Mouse (Mus musculus) erythroblast, embryonic 14.5 days (primary cell): ENCODE results near the gene Rin3.

Source experiments
- GATA1 ChIP-seq: IDR thresholded peaks from 2 replicates; pipeline ENCODE4 v1.6.1; 2012; ENCODE audit warnings: low read length, inconsistent platforms, mixed read lengths
- TAL1 ChIP-seq: IDR thresholded peaks from 3 replicates; pipeline ENCODE4 v1.6.1; 2012; ENCODE audit warnings: low read length, inconsistent platforms, mixed read lengths

DNA sequence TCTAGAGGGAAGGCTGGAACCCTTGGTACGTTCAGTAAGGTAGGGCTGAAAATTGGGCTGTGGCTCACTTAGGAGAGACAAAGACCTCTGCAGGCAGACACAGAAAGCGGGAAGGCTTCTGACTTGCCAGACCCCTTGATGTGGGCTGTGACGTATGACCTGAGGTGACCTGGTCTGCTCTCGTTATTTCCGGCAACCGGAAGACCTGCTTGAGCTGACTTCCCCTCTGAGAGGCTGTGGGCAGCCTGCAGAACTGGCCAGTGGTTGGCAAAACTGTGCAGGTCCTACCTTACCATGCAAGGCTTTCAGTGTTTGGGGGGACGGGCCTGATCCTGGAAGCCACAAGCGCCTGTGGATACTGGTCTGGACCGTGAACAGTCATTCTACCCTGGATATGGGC is 19.5 kb downstream of the Rin3 start:
- TF ChIP-seq GATA1 (no peak), TAL1 (no peak)
